Mouse (Mus musculus) kidney, postnatal 36 days (tissue): ENCODE measurements around the gene Rnase11.
"Not testable (repeated sequence)": the region's sequence is repeated elsewhere in the genome, so short reads cannot be mapped to it uniquely, and the experiment has no call there.

Experiments
- DNase-seq, 2 experiments: peaks; one replicate each; pipeline ENCODE4 v3.0.0; 2021 to 2022; ENCODE audit warnings: mixed read lengths in 2 of 2

Gene Rnase11

GRCm38 (mm10) chr14:51079180-51079579, 29.2 kb upstream of the Rnase11 start:
- DNase-seq, result no peak

- DNase-seq, result no peak
These were observed 24.4 kb upstream of the Rnase11 start, which contains the start of gene Olfr750 for GRCm38 (mm10) chr14:51074335-51074734. Gene Olfr750 (minus strand): TSS chr14:51074435.

- peak; percentile 41 to 73 for DNase-seq
These were observed 19.7 kb upstream of the Rnase11 start for GRCm38 (mm10) chr14:51069617-51070016.

GRCm38 (mm10) chr14:51068956-51069355, 19.0 kb upstream of the Rnase11 start:
- DNase-seq, result no peak

- DNase-seq, result no peak
These were observed 10.8 kb upstream of the Rnase11 start for GRCm38 (mm10) chr14:51060761-51061160.

- no peak for DNase-seq
These were observed 7.5 kb upstream of the Rnase11 start, which contains the start of gene Rnase12 for GRCm38 (mm10) chr14:51057401-51057831. Gene Rnase12 (minus strand): TSS chr14:51057661.

- no peak for DNase-seq
These were observed 4.6 kb upstream of the Rnase11 start for GRCm38 (mm10) chr14:51054243-51055237.

GRCm38 (mm10) chr14:51053176-51053575, 3.2 kb upstream of the Rnase11 start:
- DNase-seq, result no peak

- peak in 1 of 2 experiments; percentile 12 for DNase-seq
These were observed 2.0 kb upstream of the Rnase11 start for GRCm38 (mm10) chr14:51051941-51052340.

GRCm38 (mm10) chr14:51047846-51048245, 2.1 kb downstream of the Rnase11 start:
- DNase-seq, result no peak

GRCm38 (mm10) chr14:51041769-51042168, 8.2 kb downstream of the Rnase11 start, which contains the start of gene Rnase9:
Gene Rnase9 (minus strand): TSS chr14:51041869.
- no peak for DNase-seq

GRCm38 (mm10) chr14:51036214-51036613, 13.7 kb downstream of the Rnase11 start:
- no peak for DNase-seq

- no peak for DNase-seq
These were observed 14.8 kb downstream of the Rnase11 start for GRCm38 (mm10) chr14:51035206-51035605.

GRCm38 (mm10) chr14:51027387-51028155, 22.4 kb downstream of the Rnase11 start:
- no peak for DNase-seq

- peak; percentile 79 to 81 for DNase-seq
These were observed 23.4 kb downstream of the Rnase11 start for GRCm38 (mm10) chr14:51026391-51027133.

GRCm38 (mm10) chr14:51024820-51025219, 25.1 kb downstream of the Rnase11 start:
- no peak for DNase-seq

GRCm38 (mm10) chr14:51023457-51023856, 26.5 kb downstream of the Rnase11 start:
- DNase-seq, result no peak

GRCm38 (mm10) chr14:51017256-51017655, 32.7 kb downstream of the Rnase11 start:
- peak; percentile 55 to 59 for DNase-seq

- DNase-seq, result no peak
These were observed 34.2 kb downstream of the Rnase11 start for GRCm38 (mm10) chr14:51015780-51016179.

GRCm38 (mm10) chr14:51014724-51015123, 35.2 kb downstream of the Rnase11 start:
- not testable (repeated sequence) for DNase-seq

- DNase-seq, result no peak
These were observed 40.4 kb downstream of the Rnase11 start for GRCm38 (mm10) chr14:51009572-51009971.

- DNase-seq, result no peak
These were observed 41.2 kb downstream of the Rnase11 start for GRCm38 (mm10) chr14:51008781-51009180.
